Mouse (Mus musculus) bone marrow, adult 2 months (tissue): ENCODE data around the gene Ppp1r9b.

Experiments used
- CTCF ChIP-seq: fragments of 200-500 bp; IDR thresholded peaks from 2 replicates; pipeline ENCODE4 v1.5.1; 2011; ENCODE audit warnings: low read length, control low read depth; ENCODE audit not compliant: control insufficient read depth, insufficient read depth
- POLR2A ChIP-seq: fragments of 200-500 bp; IDR thresholded peaks from 2 replicates; pipeline ENCODE4 v1.6.1; 2011; ENCODE audit warnings: low read depth, mild to moderate bottlenecking, control low read depth, low read length, borderline replicate concordance; ENCODE audit not compliant: control insufficient read depth

DNA sequence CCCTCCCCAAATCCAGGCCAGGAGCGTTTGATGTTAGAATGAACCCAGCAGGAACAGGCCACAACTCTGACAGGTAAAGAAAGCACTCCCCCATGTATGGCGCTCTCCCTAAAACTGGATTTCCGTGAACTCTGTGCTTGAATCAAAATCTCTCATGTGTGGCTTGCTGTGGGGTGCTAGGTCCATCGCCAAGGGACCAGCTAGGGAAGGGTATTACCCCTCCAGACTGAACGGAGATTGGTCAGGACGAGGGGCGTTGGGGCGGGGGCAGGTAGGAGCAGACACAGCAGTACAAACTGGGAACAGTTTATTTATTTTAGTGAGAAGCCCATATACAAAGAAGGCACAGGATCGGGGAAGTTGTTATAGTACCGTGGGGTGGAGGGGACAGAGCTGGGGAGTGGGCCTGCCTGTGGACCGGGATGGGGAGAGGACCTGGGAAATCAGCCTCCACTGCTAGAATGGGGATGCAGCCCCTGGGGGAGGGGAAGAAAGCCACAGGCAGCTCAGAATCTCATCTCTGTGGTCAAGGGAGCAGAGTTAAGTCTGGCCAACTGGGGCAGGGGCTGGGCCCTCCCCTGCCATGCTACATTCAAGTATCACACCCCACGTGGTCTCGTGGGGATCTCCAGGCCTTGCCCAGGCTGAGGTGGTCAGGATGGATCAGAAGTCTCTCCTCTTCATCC is 53.5 kb downstream of the Ppp1r9b start:
- TF ChIP-seq CTCF (no peak), POLR2A (no peak)
